Mouse (Mus musculus): ENCODE results near the gene Arhgef11.

DNA sequence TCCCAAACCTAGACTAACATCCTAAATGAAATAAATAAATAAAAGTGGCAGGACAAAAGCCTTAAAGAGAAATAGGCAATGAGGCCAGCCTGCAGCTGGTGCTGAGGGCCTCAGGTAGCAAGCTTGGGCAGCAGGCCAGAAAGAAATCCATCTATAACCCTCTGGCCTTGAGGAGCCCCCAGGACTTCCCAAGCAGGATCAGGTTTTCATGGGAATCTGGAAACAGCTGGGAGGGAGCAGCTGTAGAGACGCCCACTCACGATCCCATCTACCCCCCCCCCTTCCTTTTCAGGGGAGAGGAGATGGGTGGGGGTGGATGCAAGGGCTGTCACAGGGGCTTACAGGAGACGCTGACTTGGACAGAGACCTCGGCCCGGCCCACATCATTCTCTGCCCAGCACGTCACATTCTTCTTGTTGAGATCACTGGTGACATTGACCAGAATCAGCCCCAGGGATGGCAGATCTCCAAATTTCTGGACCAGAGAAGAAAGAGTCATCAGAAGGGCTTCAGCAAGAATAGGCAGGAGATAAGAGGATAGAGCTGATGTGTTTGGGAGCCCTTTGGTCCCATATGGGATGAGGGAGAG is 168.4 kb downstream of the Arhgef11 start:
- TF ChIP-seq CTCF (IDR thresholded peaks at IDR 0.05; ENCODE audit: low read depth) (no peak), EP300 (IDR thresholded peaks at IDR 0.05; ENCODE audit: low read depth) (no peak)
